Mouse (Mus musculus) embryonic fibroblast, embryonic 13.5 days (primary cell): ENCODE measurements around the gene Nppa.

Experiments used
- CTCF ChIP-seq: IDR thresholded peaks from 2 replicates; pipeline ENCODE4 v1.5.1; 2011; ENCODE audit warnings: mild to moderate bottlenecking, control low read depth, low read length, moderate library complexity, borderline replicate concordance; ENCODE audit not compliant: insufficient read depth
- POLR2A ChIP-seq: IDR thresholded peaks from 2 replicates; pipeline ENCODE4 v1.6.1; 2011; ENCODE audit warnings: low read depth, mild to moderate bottlenecking, control low read depth, low read length, moderate library complexity

- TF ChIP-seq CTCF (no peak), POLR2A (no peak)
Measured at GRCm38 (mm10) chr4:148046450-148047031, 46.0 kb downstream of the Nppa start.
